Mouse (Mus musculus) lung, postnatal 0 days (tissue): ENCODE measurements around the gene Nrbf2.

Experiments used
- CTCF ChIP-seq: IDR thresholded peaks from 2 replicates; pipeline ENCODE4 v1.5.1; 2016; ENCODE audit warnings: antibody characterized with exemption, mild to moderate bottlenecking
- EP300 ChIP-seq: IDR thresholded peaks from 2 replicates; pipeline ENCODE4 v1.6.1; 2016; ENCODE audit warnings: antibody characterized with exemption, mild to moderate bottlenecking, control low read depth

- no peak for TF ChIP-seq CTCF
- no peak for TF ChIP-seq EP300
These were observed 36.3 kb upstream of the Nrbf2 start for GRCm38 (mm10) chr10:67321396-67321795.
